Mouse (Mus musculus) ES-Bruce4 (cell line): ENCODE data around the gene Fam118a. TPM values are rescaled to one million over a fixed set of nuclear protein-coding genes. Genes with fewer than 3 reads are reported as not detected.

Experiments
- H3K27ac ChIP-seq: 2 replicates; pipeline ENCODE4 v1.5.1; 2012; ENCODE audit warnings: low read length, inconsistent platforms; ENCODE audit not compliant: insufficient read depth
- H3K27me3 ChIP-seq: 2 replicates; pipeline ENCODE4 v1.6.1; 2012; ENCODE audit warnings: mild to moderate bottlenecking, low read length, inconsistent platforms; ENCODE audit not compliant: control insufficient read depth, poor library complexity, insufficient read depth, severe bottlenecking
- H3K36me3 ChIP-seq: 2 replicates; pipeline ENCODE4 v1.6.1; 2012; ENCODE audit warnings: inconsistent platforms, mild to moderate bottlenecking, low read length, moderate library complexity; ENCODE audit not compliant: control insufficient read depth, poor library complexity, insufficient read depth, severe bottlenecking
- H3K4me1 ChIP-seq: one replicate; pipeline ENCODE4 v1.8.1; 2011; ENCODE audit warnings: low read length; ENCODE audit not compliant: control insufficient read depth, insufficient read depth
- H3K4me3 ChIP-seq: 2 replicates; pipeline ENCODE4 v1.5.1; 2011; ENCODE audit warnings: low read depth, mild to moderate bottlenecking, low read length
- H3K9ac ChIP-seq: 2 replicates; pipeline ENCODE4 v1.6.1; 2012; ENCODE audit warnings: low read depth, mild to moderate bottlenecking, inconsistent platforms; ENCODE audit not compliant: poor library complexity, severe bottlenecking
- H3K9me3 ChIP-seq: replicated peaks from 2 replicates; pipeline ENCODE4 v1.6.1; 2012; ENCODE audit warnings: mild to moderate bottlenecking, low read length, inconsistent platforms; ENCODE audit not compliant: control insufficient read depth, poor library complexity, insufficient read depth, severe bottlenecking
- CTCF ChIP-seq: IDR thresholded peaks from one replicate; pipeline ENCODE4 v1.8.1; 2011; ENCODE audit warnings: low read depth, low read length
- EP300 ChIP-seq: IDR thresholded peaks from 2 replicates; pipeline ENCODE4 v1.6.1; 2011; ENCODE audit warnings: low read depth, low read length; ENCODE audit not compliant: insufficient read depth
- POLR2A ChIP-seq: IDR thresholded peaks from one replicate; pipeline ENCODE4 v1.8.1; 2011; ENCODE audit warnings: low read length; ENCODE audit not compliant: insufficient read depth
- polyA plus RNA-seq: library from polyadenylated mRNA; stranded (reverse); fragments of >200 nt; gene quantifications from 2 replicates; pipeline ENCODE4 v1.2.4, GENCODE M21; 2011; ENCODE audit warnings: low read depth; ENCODE audit not compliant: missing spikeins, insufficient read depth, insufficient read length

Gene Fam118a
- polyA plus RNA-seq, 1 experiment, result 32.4 TPM

GRCm38 (mm10) chr15:85047865-85048264 lies 19.1 kb downstream of the Fam118a start:
- H3K9ac ChIP-seq, result no peak overlapping the region
- H3K4me3 ChIP-seq, result no peak overlapping the region
- no peaks in the 10 kb centered on the region for H3K27me3 ChIP-seq
- TF ChIP-seq EP300, result no peak
- no peak for TF ChIP-seq CTCF
- no peak for TF ChIP-seq POLR2A
- H3K4me1 ChIP-seq, result no peaks in the 10 kb centered on the region
- no peaks in the 10 kb centered on the region for H3K9me3 ChIP-seq
- H3K36me3 ChIP-seq, result 0 out of 2 replicates have a peak, but pooled peaks cover 2% of the 10 kb centered on the region
- H3K27ac ChIP-seq, result no peak overlapping the region

- no peaks in the 10 kb centered on the region for H3K27me3 ChIP-seq
- TF ChIP-seq POLR2A (no peak), CTCF (no peak), EP300 (no peak)
- H3K27ac ChIP-seq, result no peak overlapping the region
- no peak overlapping the region for H3K9ac ChIP-seq
- no peaks in the 10 kb centered on the region for H3K4me1 ChIP-seq
- no peaks in the 10 kb centered on the region for H3K9me3 ChIP-seq
- 0 out of 2 replicates have a peak, but pooled peaks cover 2% of the 10 kb centered on the region for H3K36me3 ChIP-seq
- H3K4me3 ChIP-seq, result no peak overlapping the region
These were observed 21.0 kb downstream of the Fam118a start for GRCm38 (mm10) chr15:85049758-85050157.

GRCm38 (mm10) chr15:85054098-85054497 lies 25.4 kb downstream of the Fam118a start:
- Histone ChIP-seq H3K36me3 (peaks cover 2% of the 10 kb centered on the region; the same call in 1 of the 2 replicates), H3K27me3 (no peaks in the 10 kb centered on the region), H3K27ac (no peak overlapping the region), H3K9me3 (no peaks in the 10 kb centered on the region), H3K4me3 (no peak overlapping the region), H3K4me1 (peaks cover 3% of the 10 kb centered on the region), H3K9ac (no peak overlapping the region)
- TF ChIP-seq POLR2A, result no peak
- no peak for TF ChIP-seq CTCF
- TF ChIP-seq EP300, result no peak

- Histone ChIP-seq H3K27ac (no peak overlapping the region), H3K4me3 (no peak overlapping the region), H3K27me3 (no peaks in the 10 kb centered on the region; the same call in 1 of the 2 replicates), H3K9me3 (no peaks in the 10 kb centered on the region), H3K9ac (no peak overlapping the region), H3K36me3 (peaks cover 2% of the 10 kb centered on the region), H3K4me1 (peaks cover 3% of the 10 kb centered on the region)
- no peak for TF ChIP-seq POLR2A
- no peak for TF ChIP-seq EP300
These were observed 26.4 kb downstream of the Fam118a start for GRCm38 (mm10) chr15:85055186-85055585.

GRCm38 (mm10) chr15:85063421-85063820 lies 34.7 kb downstream of the Fam118a start:
- Histone ChIP-seq H3K36me3 (peaks cover 14% of the 10 kb centered on the region), H3K9ac (no peak overlapping the region), H3K9me3 (no peaks in the 10 kb centered on the region), H3K4me1 (peaks cover 2% of the 10 kb centered on the region), H3K27me3 (no peaks in the 10 kb centered on the region; the same call in 1 of the 2 replicates), H3K27ac (no peak overlapping the region), H3K4me3 (no peak overlapping the region)
- TF ChIP-seq CTCF, result no peak
- no peak for TF ChIP-seq EP300
- no peak for TF ChIP-seq POLR2A

GRCm38 (mm10) chr15:85070561-85070960 lies 41.8 kb downstream of the Fam118a start:
- Histone ChIP-seq H3K36me3 (no peaks in the 10 kb centered on the region), H3K9me3 (no peaks in the 10 kb centered on the region), H3K27ac (no peak overlapping the region), H3K9ac (no peak overlapping the region), H3K27me3 (no peaks in the 10 kb centered on the region), H3K4me3 (no peak overlapping the region), H3K4me1 (peaks cover 2% of the 10 kb centered on the region)
- TF ChIP-seq EP300 (no peak), POLR2A (no peak), CTCF (no peak)
